Mouse (Mus musculus) hindlimb bud, embryonic 11.5 days (tissue): Measurements from ENCODE around the gene Slc16a7.

Experiments used
- DNase-seq: peaks from one replicate; pipeline ENCODE4 v3.0.0-alpha.2; 2012; ENCODE audit warnings: low read depth, low spot score; ENCODE audit errors: extremely low spot score

The Slc16a7 gene

DNA sequence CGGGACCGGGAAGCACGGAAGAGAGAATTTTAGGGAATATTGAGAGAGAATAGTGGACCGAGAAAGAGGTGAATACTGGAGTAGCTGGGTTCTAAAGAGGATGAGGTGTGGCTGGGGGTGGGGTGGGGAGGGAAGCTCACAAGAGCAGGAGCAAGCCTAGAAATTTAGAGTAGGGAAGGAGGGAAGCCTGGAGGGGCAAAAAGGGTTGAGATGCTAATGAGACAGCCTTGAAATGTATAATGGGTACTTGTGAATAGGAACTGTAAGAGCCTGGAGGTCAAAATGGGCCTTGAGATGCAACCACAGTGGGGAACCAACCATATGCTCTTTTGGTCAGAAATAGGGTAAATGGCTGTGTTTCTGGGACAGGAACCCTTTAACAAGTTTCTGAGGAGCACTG, 203.9 kb downstream of the Slc16a7 start:
- no peak for DNase-seq

DNA sequence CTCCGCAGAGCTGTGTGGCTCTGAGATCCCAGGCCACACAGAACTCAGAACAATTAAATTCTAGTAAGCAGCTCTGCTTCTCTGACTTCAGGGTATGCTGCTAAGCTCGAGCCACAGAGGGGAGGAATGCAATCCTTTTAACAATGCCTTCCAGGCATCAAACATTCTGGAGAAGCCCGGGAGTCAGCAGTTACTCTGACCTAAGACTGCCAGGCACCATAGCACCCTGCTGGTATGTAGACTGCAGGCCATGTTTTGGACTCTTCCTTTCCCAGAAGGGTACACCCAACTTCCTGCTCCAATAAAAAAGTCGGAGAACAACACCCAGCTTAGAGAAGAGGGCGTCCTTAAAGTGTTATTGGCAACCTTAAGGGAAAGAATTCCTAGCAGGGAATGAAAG, 205.1 kb downstream of the Slc16a7 start:
- no peak for DNase-seq

DNA sequence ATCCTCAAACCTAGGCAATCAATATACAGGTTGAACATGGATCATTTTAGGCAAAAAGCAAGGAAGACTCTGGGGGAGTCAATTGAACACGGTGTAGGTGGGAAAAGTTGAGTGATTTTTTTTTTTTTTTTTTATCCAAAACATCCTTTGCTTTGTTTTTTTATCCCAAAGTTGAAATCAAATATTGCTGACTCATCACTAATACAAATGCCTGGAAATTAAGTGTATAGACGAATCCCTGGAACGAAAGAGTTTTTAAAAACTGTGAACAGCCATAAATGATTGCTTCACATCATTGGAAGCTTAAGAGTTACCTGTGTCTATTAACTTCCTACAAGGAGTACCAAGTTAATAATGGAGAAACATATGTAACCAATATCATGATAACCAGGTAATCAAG, 206.7 kb downstream of the Slc16a7 start:
- no peak for DNase-seq

DNA sequence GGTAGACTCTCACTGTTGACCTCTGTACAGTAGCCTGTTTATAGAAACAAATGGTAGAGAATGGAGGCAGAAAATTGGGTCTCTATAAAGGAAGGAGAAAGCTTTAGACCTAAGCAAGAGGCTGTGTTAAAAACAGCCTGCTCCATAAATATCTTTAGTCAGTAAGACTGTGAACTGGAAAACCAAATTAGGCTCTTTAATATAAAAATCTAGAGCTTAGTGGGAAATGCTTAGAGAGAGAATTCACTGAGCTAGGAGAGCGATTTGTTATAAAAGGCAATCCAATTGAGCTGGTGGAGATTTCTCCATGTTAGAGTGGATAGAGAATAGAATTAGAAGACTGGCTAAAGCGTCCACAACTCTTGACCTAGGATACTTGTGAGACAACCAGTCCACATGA, 211.5 kb downstream of the Slc16a7 start:
- no peak for DNase-seq

DNA sequence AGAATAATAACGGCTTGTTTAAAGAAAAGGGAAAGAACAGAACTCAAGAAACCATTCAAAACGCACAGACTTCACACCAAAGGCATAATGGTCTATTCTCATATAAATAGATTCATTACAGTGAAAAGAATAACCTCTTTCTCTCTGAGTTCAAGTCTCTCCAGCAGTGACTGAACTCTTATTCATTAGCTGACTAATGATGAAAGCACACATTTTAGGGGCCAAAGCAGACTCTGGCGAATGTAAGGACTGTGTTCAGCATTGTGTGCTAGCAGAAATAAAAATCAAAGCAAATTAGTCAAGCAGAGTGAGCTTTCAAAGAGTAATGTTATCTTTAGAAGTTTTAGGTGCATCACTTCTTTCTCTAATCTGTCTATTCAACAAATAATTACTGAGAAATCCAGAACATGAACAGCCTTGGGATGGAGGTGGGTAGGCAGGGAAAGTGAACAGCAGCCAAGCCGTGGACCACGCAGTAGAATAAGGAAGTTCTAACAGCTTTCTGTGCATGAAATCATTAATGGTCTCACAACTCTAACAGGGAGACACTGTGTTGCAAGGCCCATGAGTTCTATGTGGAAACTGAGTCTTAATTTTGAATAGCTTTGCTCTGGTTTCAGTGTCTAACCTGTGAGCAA, 214.1 kb downstream of the Slc16a7 start:
- DNase-seq: no peak

DNA sequence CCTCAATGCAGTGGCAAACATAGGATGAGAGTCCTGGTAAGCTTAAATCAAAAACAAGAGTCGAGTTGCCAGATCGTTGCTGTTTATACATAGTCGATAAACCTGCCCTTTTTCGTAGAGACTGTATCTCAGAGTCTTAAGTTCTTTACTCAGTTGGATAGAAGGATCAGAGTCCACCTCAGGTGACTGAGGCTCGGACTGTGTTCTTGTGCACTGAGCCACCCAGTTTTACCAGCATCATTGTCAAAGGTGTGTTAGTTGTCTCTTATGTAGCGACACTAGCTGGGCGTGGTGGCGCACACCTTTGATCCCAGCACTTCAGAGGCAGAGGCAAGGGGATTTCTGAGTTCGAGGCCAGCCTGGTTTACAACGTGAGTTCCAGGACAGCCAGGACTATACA, 217.6 kb downstream of the Slc16a7 start:
- no peak for DNase-seq

DNA sequence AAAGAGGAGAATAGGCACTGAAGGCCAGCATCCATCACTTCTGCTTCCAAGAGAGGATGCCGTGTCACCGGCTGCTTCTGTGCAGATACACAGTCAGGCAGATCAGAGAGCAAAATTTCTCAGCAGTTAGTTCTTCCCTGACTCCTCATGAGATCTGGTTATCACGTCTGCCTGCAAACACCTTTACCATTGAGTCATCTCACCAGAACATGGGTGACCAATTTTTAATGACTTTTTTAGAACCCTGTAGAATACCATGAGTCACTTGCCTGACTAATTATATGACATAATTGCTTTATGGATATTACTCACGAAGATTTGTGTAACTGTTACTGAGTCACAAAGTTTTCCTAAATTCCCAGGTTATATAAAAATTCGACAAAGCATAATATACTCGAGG, 218.1 kb downstream of the Slc16a7 start:
- no peak for DNase-seq
